Mouse (Mus musculus) ES-CJ7 (cell line): ENCODE data around the gene Mapk12.
A peak's percentile ranks its signal among the peaks of the same experiment; 100 is the strongest.

ENCODE experiments used
- DNase-seq: peaks from one replicate; pipeline ENCODE4 v3.0.0; 2011; ENCODE audit warnings: low read depth, low spot score

Gene Mapk12

DNA sequence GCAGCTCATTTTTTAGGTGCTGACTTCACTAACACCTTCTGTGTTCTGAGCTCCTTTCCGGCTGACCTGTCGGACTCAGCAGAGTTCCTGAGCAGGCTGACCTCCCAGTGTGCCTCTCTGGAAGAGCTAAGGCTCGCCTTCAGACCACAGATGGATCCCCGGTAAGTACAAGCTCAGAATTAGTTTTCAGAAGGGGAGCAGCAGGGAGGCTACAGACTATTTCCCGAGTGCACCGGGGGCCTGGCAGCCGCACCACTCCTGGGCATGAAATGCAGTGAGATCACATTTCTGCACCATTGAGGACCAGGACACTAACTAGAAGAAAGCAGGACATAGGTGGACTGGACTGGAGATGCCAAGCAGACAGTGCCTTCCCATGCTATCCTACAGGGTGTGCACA is 41.9 kb downstream of the Mapk12 start:
- DNase-seq, result no peak

DNA sequence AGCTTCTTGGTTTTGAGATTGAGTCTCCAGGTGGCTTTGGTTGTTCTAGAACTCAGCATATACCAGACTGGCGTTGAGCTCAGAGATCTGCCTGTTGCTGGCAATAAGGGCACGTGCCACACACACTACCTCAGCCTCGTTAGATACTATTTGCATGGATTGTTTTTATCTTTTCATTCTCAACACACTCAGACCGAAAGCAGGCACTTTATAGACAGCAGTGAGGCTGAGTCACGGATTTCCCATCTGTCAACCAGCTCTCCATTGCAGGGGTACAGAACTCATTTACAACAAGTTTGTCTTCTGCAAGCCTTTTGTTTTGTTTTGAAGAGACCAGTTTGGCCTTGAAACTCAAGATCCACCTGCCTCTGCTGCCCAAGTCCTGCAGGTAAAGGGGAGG is 43.1 kb downstream of the Mapk12 start:
- DNase-seq, result no peak

GRCm38 (mm10) chr15:89092181-89092580 is 48.3 kb downstream of the Mapk12 start:
- no peak for DNase-seq

DNA sequence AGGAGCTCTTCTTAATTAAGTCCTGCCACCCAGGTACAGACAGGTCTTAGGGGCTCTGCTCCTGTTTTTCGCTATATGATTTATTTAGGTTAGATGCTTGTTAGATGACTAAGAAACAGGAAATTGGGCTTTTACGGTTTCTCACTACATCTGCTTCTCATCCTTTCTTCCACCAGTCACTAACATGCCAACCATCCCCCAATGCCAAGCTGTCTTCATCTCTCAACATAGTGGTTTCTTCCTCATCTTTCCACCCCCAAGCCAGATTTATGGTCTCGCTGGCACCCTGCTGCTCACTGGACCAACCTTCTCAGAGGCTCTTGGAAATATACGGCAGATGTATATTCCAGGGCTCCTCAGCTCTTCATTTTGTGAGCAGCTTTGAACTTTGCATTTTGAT is 49.8 kb downstream of the Mapk12 start:
- DNase-seq, result no peak

GRCm38 (mm10) chr15:89089248-89090051 is 51.1 kb downstream of the Mapk12 start:
- DNase-seq, result no peak

DNA sequence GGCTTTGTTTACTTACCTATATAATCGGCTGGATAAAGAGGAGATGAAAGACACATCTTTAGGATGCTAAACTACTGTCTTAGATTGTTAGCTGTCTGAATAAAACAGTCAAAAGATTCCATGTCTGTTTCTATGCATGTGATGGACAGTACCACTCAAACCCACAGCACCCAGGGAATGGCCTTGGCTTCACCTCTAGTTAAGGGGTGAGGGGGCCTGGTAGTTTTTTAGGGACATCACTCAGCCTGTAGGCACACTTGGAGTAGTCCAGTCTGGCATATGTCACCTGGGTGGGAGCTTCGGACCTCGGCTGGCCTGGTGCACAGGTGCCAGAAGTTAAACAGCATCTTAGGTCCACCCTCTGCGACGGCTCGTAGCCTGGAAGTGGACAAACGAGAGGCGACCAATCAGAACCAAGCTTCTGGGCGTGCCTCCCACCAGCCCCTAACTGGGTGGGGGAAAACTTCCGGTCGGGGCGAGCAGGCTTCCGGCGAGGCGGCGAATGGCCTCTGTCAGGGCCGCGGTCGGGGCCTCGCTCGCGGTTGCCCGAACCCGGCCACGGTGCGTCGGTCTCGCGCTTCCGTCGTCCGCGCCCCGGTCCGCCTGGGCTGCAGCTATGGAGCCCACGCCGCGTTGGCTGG is 51.8 kb downstream of the Mapk12 start, which contains the start of gene Selenoo:
Gene Selenoo, plus strand, starts transcription at position 478 of the 641 bp plus-strand sequence.
- DNase-seq, result peak; percentile 62

DNA sequence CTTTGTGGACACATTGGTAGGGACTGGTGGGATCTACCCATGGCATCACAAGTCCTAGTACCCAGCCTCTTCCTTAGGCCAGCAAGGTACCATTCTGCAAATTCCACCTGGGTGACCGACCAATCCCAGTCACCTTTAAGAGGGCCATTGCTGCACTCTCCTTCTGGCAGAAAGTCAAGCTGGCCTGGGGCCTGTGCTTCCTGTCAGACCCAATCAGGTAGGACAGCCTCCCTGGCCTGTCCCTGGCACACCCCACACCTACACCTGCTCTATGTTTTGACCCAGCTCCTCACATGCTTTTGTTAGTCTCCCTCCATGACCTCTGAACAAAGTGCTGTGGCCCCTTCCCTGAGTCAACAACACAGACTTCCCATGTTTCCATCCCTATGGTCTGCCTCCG is 55.7 kb downstream of the Mapk12 start:
- no peak for DNase-seq

GRCm38 (mm10) chr15:89083906-89084305 is 56.6 kb downstream of the Mapk12 start:
- DNase-seq, result no peak
